Mouse (Mus musculus) embryonic facial prominence, embryonic 15.5 days (tissue): ENCODE measurements around the gene Dmtf1. TPM values are rescaled to one million over a fixed set of nuclear protein-coding genes. Genes with fewer than 3 reads are reported as not detected.

ENCODE experiments used
- ATAC-seq: fragments of 200-750 bp; cut with Nextera tagmentation; 2 replicates; pipeline ENCODE4 v1.8.0; 2017; ENCODE audit warnings: low read depth, moderate TSS enrichment; ENCODE audit not compliant: insufficient number of reproducible peaks, low FRiP score, low TSS enrichment
- H3K27ac ChIP-seq: fragments of 300-500 bp; sonication (generic); replicated peaks from 2 replicates; pipeline ENCODE4 v1.5.1; 2015; ENCODE audit warnings: mild to moderate bottlenecking, inconsistent platforms
- H3K27me3 ChIP-seq: fragments of 300-500 bp; sonication (generic); 2 replicates; pipeline ENCODE4 v1.6.1; 2015; ENCODE audit warnings: inconsistent platforms
- H3K36me3 ChIP-seq: fragments of 300-500 bp; sonication (generic); 2 replicates; pipeline ENCODE4 v1.6.1; 2015; ENCODE audit warnings: mild to moderate bottlenecking, inconsistent platforms
- H3K4me1 ChIP-seq: fragments of 300-500 bp; sonication (generic); 2 replicates; pipeline ENCODE4 v1.6.1; 2015; ENCODE audit warnings: inconsistent platforms
- H3K4me2 ChIP-seq: fragments of 300-500 bp; sonication (generic); replicated peaks from 2 replicates; pipeline ENCODE4 v1.6.1; 2015; ENCODE audit warnings: mild to moderate bottlenecking, inconsistent platforms
- H3K4me3 ChIP-seq: fragments of 300-500 bp; sonication (generic); replicated peaks from 2 replicates; pipeline ENCODE4 v1.5.1; 2015; ENCODE audit warnings: mild to moderate bottlenecking, inconsistent platforms
- H3K9ac ChIP-seq: fragments of 300-500 bp; sonication (generic); 2 replicates; pipeline ENCODE4 v1.6.1; 2015; ENCODE audit warnings: inconsistent platforms
- H3K9me3 ChIP-seq: fragments of 300-500 bp; sonication (generic); replicated peaks from 2 replicates; pipeline ENCODE4 v1.6.1; 2016; ENCODE audit warnings: inconsistent platforms
- WGBS: fragments of 180-500 bp; shearing (Covaris S2); methylation state at CpG from one replicate; pipeline ENCODE4 v1.1.7; 2015; 5-methylcytosine and 5-hydroxymethylcytosine counted together
- polyA plus RNA-seq: library from polyadenylated mRNA; unstranded; fragments of >200 nt; fragmentation: Nextera tagmentation; extraction: Ambion mirVana; gene quantifications from 2 replicates; pipeline ENCODE4 v1.2.1, GENCODE M21; 2015

Gene Dmtf1
- polyA plus RNA-seq, 1 experiment from 2014 or later: 49.0 TPM

- Histone ChIP-seq H3K27ac (no peak overlapping the region), H3K9me3 (no peaks in the 10 kb centered on the region), H3K4me2 (no peak overlapping the region), H3K27me3 (no peaks in the 10 kb centered on the region), H3K9ac (no peak overlapping the region), H3K4me1 (no peaks in the 10 kb centered on the region), H3K4me3 (no peak overlapping the region), H3K36me3 (peaks cover 20% of the 10 kb centered on the region)
- WGBS: 89% methylated on average over 8 of the region's 8 CpGs
- no peak for ATAC-seq
Observed at GRCm38 (mm10) chr5:9149273-9149850, 12.2 kb downstream of the Dmtf1 start.

DNA sequence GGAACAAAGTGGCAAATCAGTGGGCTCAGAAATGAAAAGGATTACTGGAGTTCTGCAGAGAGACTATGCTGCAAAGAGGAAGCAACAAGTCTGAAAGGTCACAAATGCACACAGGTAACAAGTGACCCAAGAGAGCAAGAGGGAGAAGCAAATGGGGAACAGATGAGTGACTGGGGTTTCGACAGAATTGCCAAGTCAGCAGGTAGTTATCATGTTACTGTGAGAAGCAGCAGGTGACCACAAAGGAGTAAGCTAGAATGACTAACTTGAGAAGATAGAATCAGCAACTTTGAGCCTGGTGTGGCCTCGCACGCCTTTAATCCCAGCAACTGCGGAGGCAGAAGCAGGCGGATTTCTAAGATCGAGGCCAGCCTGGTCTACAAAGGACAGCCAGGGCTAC is 19.2 kb downstream of the Dmtf1 start:
- Histone ChIP-seq H3K4me1 (no peaks in the 10 kb centered on the region), H3K36me3 (peaks cover 27% of the 10 kb centered on the region), H3K9ac (no peak overlapping the region), H3K27me3 (no peaks in the 10 kb centered on the region), H3K4me3 (no peak overlapping the region), H3K27ac (no peak overlapping the region), H3K9me3 (no peaks in the 10 kb centered on the region), H3K4me2 (no peak overlapping the region)
- 82% methylated on average over 6 of the region's 6 CpGs for WGBS
- no peak for ATAC-seq

GRCm38 (mm10) chr5:9140724-9141123 is 20.9 kb downstream of the Dmtf1 start:
- Histone ChIP-seq H3K4me2 (no peak overlapping the region), H3K4me3 (no peak overlapping the region), H3K36me3 (peaks cover 35% of the 10 kb centered on the region), H3K9me3 (no peaks in the 10 kb centered on the region), H3K4me1 (no peaks in the 10 kb centered on the region), H3K27ac (no peak overlapping the region), H3K9ac (no peak overlapping the region), H3K27me3 (no peaks in the 10 kb centered on the region)
- WGBS: 91% methylated on average over 8 of the region's 8 CpGs
- no peak for ATAC-seq

DNA sequence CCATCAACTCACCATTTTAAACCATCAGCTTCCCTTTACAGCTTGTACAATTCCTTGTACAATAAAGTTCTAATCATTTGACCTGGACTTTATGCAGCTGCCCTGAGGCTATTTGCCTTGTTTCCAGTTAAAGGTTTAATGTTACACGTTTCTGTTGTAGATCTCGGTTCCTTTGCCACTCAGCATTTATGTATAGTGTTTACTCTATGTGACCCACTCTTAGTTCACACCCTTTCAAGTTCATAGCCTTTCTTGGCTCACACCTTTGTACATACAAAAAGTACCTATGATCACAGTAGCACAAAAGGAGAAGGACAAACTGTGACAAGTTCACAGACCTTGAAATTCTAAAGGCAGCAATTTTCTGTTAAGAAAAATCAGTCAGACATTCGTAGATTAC is 26.0 kb downstream of the Dmtf1 start:
- Histone ChIP-seq H3K36me3 (peaks cover 40% of the 10 kb centered on the region), H3K9me3 (no peaks in the 10 kb centered on the region), H3K4me1 (no peaks in the 10 kb centered on the region), H3K27me3 (no peaks in the 10 kb centered on the region), H3K4me2 (no peak overlapping the region), H3K9ac (no peak overlapping the region), H3K27ac (no peak overlapping the region), H3K4me3 (no peak overlapping the region)
- WGBS: 63% methylated on average over 3 of the region's 3 CpGs
- no peak for ATAC-seq

- no peaks in the 10 kb centered on the region for H3K4me1 ChIP-seq
- H3K27ac ChIP-seq: no peak overlapping the region
- peaks cover 52% of the 10 kb centered on the region for H3K36me3 ChIP-seq
- H3K9me3 ChIP-seq: no peaks in the 10 kb centered on the region
- no peak for ATAC-seq
- H3K4me2 ChIP-seq: no peak overlapping the region
- WGBS: 91% methylated on average over 7 of the region's 7 CpGs
- no peak overlapping the region for H3K4me3 ChIP-seq
- no peaks in the 10 kb centered on the region for H3K27me3 ChIP-seq
- no peak overlapping the region for H3K9ac ChIP-seq
Observed at GRCm38 (mm10) chr5:9131786-9132185, 29.8 kb downstream of the Dmtf1 start.

DNA sequence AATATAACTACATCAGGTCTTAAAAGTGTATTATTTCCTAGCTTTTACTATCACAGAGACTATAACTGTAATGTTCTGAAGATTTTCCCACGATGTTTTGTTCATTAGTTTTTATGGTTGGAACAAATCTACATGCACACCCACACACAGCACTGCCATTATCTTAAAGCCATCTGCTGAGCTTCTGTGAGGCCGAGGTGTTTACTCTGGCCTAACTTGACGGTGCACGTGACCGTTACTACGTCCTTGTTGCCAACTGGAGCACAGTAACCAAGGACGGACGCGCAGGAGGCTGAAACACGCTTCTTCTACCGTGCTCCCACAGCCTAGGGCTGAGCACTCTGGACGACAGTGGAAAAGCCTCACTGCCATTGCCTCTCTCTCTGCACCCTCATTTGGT is 33.0 kb downstream of the Dmtf1 start:
- no peak for ATAC-seq
- no peaks in the 10 kb centered on the region for H3K4me1 ChIP-seq
- H3K27ac ChIP-seq: no peak overlapping the region
- no peaks in the 10 kb centered on the region for H3K27me3 ChIP-seq
- H3K4me2 ChIP-seq: no peak overlapping the region
- WGBS: 94% methylated on average over 12 of the region's 12 CpGs
- H3K9ac ChIP-seq: no peak overlapping the region
- no peak overlapping the region for H3K4me3 ChIP-seq
- H3K36me3 ChIP-seq: peaks cover 57% of the 10 kb centered on the region
- no peaks in the 10 kb centered on the region for H3K9me3 ChIP-seq

- Histone ChIP-seq H3K27me3 (no peaks in the 10 kb centered on the region), H3K27ac (no peak overlapping the region), H3K4me3 (no peak overlapping the region), H3K36me3 (peaks cover 74% of the 10 kb centered on the region), H3K9ac (no peak overlapping the region), H3K4me2 (no peak overlapping the region), H3K9me3 (no peaks in the 10 kb centered on the region), H3K4me1 (no peaks in the 10 kb centered on the region)
- no peak for ATAC-seq
- 80% methylated on average over 2 of the region's 2 CpGs for WGBS
Observed at GRCm38 (mm10) chr5:9124134-9124533, 37.4 kb downstream of the Dmtf1 start.

DNA sequence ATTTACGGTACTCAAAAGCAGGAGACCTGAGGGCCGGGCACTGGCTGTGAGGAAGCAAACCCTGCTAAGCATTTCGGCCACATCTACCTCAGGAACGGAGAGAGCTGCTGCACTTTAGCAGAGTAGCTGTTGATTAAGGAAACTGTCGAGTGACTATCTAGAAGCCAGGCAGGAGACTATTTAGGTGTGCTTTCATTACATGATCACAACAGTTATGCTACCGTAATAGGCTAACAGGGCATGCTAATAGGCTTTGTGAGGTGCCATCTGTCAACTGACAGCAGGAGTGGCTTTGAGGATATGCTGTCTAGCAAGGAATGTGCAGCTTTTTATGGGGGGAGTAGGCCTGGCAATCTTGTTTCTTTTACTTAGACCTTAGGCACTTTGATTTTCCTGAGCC is 47.4 kb downstream of the Dmtf1 start:
- Histone ChIP-seq H3K4me1 (no peaks in the 10 kb centered on the region), H3K4me2 (no peak overlapping the region), H3K27ac (no peak overlapping the region), H3K9ac (no peak overlapping the region), H3K4me3 (no peak overlapping the region), H3K36me3 (peaks cover 19% of the 10 kb centered on the region), H3K27me3 (no peaks in the 10 kb centered on the region), H3K9me3 (no peaks in the 10 kb centered on the region)
- no peak for ATAC-seq
- 54% methylated on average over 6 of the region's 6 CpGs for WGBS

DNA sequence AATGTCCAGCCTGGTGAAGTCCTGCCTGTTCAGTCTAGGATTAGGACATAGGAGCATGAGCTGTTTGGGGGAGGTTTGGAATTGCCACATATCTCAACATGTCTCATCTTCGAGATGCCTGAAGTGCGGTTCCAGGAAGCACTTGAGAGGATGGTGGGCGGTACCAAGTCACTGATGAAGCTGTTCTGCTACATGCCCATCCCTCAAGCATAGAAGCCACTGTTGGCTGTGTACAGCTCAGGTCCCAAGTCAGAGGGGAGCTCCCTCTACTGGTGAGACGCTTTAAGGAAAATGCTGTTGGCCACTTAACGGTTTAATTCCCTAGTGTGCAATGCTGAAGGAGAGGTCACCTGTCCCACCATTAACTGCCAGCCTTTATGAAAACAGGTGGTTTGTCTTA is 49.8 kb downstream of the Dmtf1 start:
- H3K4me1 ChIP-seq: no peaks in the 10 kb centered on the region
- H3K4me3 ChIP-seq: no peak overlapping the region
- H3K27me3 ChIP-seq: no peaks in the 10 kb centered on the region
- 16% methylated on average over 5 of the region's 5 CpGs for WGBS
- H3K27ac ChIP-seq: no peak overlapping the region
- H3K9ac ChIP-seq: no peak overlapping the region
- H3K9me3 ChIP-seq: no peaks in the 10 kb centered on the region
- 0 out of 2 replicates have a peak, but pooled peaks cover 4% of the 10 kb centered on the region for H3K36me3 ChIP-seq
- no peak for ATAC-seq
- H3K4me2 ChIP-seq: no peak overlapping the region

- H3K4me2 ChIP-seq: no peak overlapping the region
- no peak for ATAC-seq
- H3K27me3 ChIP-seq: no peaks in the 10 kb centered on the region
- 0 out of 2 replicates have a peak, but pooled peaks cover 4% of the 10 kb centered on the region for H3K36me3 ChIP-seq
- H3K9ac ChIP-seq: no peak overlapping the region
- WGBS: 57% methylated on average over 2 of the region's 2 CpGs
- no peaks in the 10 kb centered on the region for H3K4me1 ChIP-seq
- no peak overlapping the region for H3K4me3 ChIP-seq
- no peak overlapping the region for H3K27ac ChIP-seq
- H3K9me3 ChIP-seq: no peaks in the 10 kb centered on the region
Observed at GRCm38 (mm10) chr5:9111285-9111684, 50.3 kb downstream of the Dmtf1 start.

DNA sequence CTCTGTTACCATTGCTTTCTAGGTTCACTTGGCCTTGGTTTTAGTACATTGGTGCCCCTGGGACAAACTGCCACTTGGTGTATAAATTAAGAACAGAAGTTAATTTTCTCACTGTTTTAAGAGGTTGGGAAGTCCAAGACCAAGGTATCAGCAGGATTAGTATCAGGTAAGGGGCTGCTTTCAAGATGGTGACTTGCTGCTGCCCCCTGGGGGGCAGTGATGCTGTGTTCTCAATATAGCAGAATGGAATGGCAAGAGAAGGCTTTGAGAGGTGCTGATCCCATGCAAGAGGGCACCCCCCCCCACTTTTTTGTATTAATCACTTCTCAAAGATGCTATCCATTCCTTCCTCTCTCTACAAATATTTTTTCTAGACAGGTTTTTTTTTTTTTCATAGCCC is 52.0 kb downstream of the Dmtf1 start:
- H3K9ac ChIP-seq: no peak overlapping the region
- no peaks in the 10 kb centered on the region for H3K36me3 ChIP-seq
- no peak overlapping the region for H3K4me3 ChIP-seq
- no peak overlapping the region for H3K27ac ChIP-seq
- no peaks in the 10 kb centered on the region for H3K27me3 ChIP-seq
- H3K4me1 ChIP-seq: no peaks in the 10 kb centered on the region
- no peaks in the 10 kb centered on the region for H3K9me3 ChIP-seq
- no peak overlapping the region for H3K4me2 ChIP-seq
- ATAC-seq: no peak

GRCm38 (mm10) chr5:9108490-9108889 is 53.1 kb downstream of the Dmtf1 start:
- Histone ChIP-seq H3K9ac (no peak overlapping the region), H3K4me3 (no peak overlapping the region), H3K27me3 (no peaks in the 10 kb centered on the region), H3K36me3 (no peaks in the 10 kb centered on the region), H3K4me1 (no peaks in the 10 kb centered on the region), H3K27ac (no peak overlapping the region), H3K4me2 (no peak overlapping the region), H3K9me3 (no peaks in the 10 kb centered on the region)
- ATAC-seq: no peak
- 87% methylated on average over 5 of the region's 5 CpGs for WGBS
